Mouse (Mus musculus) frontal cortex, adult 2 months (tissue): Measurements from ENCODE around the gene Gm20538. TPM values are rescaled to one million over a fixed set of nuclear protein-coding genes. Genes with fewer than 3 reads are reported as not detected.

Source experiments
- DNase-seq, 2 experiments: peaks; one replicate each; pipeline ENCODE4 v3.0.0; 2022; ENCODE audit warnings: low spot score in 1 of 2; ENCODE audit errors: extremely low spot score in 1 of 2
- polyA plus RNA-seq: library from polyadenylated mRNA; depleted of rRNA; stranded (reverse); fragments of >200 nt; gene quantifications from 2 replicates; pipeline ENCODE4 v1.2.3, GENCODE M21; 2012

The Gm20538 gene
- polyA plus RNA-seq, 1 experiment = not detected

DNA sequence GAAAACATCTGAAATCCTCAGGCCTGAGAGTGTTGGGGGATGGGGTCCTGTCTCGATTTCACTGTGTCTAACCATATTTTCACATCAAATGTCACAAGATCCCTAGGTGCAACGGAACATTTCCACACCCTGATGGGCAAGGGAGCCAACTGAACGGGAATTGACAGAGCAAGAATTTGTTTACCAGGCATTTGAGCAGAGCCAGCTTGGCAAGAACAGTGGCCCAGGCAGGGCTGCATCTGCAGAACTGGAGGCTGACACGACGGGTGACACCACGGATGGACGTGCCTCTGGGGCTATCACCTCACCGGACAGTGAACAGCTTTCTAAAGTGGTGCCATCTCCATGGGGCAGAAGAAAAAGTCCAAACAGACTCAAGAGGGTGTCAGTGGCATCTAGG, 15.2 kb downstream of the Gm20538 start:
- no peak for DNase-seq

- DNase-seq = no peak
These were observed 17.3 kb downstream of the Gm20538 start for GRCm38 (mm10) chr19:44535376-44535775.

GRCm38 (mm10) chr19:44530018-44530417, 22.6 kb downstream of the Gm20538 start:
- no peak for DNase-seq

GRCm38 (mm10) chr19:44525551-44526205, 27.0 kb downstream of the Gm20538 start:
- DNase-seq = no peak

- DNase-seq = no peak
These were observed 33.5 kb downstream of the Gm20538 start for GRCm38 (mm10) chr19:44519152-44519551.

GRCm38 (mm10) chr19:44517996-44518768, 34.4 kb downstream of the Gm20538 start:
- DNase-seq = no peak

GRCm38 (mm10) chr19:44515769-44516168, 36.9 kb downstream of the Gm20538 start:
- DNase-seq = no peak

DNA sequence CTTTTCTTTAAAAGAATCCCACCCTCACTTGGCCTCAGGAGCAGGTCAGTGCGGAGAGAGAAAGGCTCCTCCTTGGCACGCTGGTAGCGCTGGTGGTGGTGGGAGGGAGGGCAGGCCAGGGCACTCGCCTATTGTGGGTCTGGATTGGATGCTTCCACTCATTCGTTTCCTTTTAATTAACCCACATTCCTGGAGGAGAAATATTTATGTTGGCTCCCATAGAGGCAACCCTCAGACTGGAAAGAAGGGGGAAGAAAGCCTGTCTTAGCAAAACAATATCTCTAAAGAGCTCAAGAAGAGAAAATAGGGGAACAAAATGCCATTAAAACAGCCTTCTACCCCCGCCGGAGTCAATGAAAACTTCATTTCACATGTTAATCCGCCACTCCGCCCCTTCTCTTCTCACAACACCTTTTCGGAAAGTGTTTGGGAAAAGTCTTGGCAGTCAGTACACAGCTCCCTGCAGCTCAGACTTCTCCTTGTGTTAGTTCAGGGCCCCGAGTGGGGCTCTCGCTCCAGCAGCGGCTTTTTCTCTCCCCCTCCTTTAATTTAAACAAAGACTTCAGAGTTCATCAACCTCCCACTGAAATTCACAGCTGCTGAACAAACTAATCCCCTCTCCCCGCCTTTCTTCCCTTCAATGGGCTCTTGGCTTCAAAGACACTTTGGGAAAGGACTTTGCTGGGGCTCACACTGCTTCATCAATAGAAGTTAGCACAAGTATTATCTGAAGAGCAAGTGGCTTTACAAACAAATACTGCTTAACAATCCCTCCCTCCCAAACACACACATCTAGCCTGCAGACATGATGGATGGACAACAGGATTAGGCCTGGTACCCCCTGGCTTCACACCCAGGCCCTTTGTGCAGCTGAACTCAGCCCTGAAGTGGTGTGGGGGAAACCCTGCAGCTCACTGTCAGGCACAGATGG, 37.8 kb downstream of the Gm20538 start:
- no peak for DNase-seq

DNA sequence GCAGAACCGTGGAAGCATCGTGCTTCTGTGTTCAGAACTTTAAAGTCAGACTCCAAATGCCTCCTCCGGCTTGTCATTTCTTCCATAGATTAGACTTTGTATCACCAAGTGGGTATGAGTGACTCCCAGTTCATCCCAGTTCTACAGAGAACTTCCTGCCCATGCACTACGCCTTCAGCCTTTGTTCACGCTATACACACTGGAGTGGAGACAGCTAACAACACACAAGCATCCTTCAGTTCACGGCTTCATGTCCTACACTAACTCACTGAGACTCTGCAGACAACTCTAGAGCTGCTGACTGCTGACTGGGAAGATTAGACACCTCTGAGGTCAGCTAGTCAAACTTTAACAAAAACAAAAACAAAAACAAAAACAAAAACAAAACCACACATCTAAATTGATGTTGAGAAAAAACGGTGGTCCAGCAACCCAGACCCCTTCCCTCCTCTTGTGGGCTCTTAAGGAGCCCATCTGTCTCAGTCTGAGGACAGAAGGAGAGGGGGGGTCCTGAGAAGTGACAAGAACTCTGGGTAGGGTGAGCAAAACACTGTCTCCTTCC, 38.6 kb downstream of the Gm20538 start:
- DNase-seq = no peak

DNA sequence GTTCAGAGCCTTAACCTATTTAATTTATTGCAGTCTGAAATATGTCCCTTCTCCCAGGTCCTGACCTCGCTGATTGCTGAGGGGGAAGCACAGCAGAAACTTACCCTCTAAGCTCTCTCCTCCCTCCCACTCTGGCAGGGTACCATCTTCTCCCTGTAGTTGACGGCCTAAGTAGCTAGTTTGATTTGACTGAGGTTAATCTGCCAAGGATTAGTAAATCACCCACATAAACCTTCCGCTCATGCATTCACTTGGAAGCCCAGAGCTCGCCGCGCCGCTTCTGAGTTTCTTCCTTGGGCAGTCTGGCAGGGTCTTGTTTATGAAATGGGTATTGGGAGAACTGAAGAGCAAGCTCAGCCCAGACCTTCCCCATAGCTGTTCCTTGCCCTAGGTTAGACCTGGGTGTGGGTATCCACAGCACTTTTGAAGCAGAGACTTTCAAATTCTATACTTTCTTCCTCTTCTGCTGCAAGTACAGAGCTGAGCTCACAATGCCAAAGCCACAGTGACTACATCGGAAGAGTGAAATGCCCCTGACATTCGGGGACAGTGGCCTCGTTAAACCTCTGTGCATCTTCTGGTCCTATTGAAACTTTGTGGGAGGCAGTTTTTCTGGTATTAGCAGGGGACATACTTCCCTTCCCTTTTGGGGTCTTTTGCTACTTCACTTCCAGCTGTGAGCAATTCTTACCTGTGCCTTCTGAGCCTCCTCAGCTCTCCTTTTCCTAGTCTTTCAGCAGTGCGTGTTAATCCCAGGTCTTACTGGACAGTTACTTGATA, 39.4 kb downstream of the Gm20538 start:
- no peak for DNase-seq

- no peak for DNase-seq
These were observed 40.0 kb downstream of the Gm20538 start for GRCm38 (mm10) chr19:44512601-44513000.

DNA sequence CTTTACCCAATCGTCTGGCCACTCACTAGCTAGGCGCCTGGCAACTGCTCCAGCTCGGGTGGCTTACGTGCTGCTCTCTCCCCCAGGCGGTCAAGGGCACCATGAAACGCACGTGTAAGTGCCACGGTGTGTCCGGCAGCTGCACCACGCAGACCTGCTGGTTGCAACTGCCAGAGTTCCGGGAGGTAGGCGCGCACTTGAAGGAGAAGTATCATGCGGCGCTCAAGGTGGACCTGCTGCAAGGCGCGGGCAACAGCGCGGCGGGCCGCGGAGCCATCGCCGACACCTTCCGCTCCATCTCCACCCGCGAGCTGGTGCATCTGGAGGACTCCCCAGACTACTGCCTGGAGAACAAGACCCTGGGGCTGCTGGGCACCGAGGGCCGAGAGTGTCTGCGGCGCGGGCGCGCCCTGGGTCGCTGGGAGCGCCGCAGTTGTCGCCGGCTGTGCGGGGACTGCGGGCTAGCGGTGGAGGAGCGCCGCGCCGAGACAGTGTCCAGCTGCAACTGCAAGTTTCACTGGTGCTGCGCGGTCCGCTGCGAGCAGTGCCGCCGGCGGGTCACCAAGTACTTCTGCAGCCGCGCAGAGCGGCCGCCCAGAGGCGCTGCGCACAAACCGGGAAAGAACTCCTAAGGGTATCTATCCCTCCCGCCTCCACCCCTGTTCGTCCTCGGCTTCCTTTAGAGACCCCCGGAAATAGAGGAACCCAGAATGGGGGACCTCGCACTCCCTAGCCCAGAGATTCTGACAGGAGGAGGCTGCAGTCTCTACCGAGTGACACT, 41.0 kb downstream of the Gm20538 start:
- DNase-seq = no peak

DNA sequence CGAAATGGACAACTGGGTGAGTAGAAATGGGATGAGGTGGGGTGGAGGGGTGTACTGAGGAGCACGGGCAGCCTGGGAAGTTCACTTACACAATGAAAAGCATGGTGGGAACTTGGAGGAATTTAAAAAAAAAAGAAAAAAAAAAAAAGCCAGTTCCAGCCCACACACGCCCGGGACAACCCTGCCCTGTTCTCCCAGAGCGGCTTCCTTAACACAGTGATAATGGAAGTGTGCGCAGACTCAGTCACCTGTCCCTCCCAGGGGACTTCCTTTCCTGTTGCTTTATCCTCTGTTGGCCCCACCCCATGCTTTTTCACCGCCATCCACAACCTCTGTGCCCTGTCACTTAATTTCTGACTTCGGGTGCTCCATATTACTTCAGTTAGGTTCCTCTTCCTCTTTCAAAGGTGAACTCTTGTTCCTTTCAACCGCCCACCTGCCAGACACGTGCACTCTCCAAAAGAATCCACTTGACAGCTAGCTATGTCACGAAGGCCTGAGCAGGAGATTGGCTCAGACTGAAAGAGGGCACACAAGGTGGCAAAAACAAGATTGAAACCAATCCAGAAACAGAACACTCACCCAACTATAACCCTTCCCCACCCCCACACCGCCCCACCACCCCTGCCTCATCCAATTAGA, 42.0 kb downstream of the Gm20538 start:
- no peak for DNase-seq

DNA sequence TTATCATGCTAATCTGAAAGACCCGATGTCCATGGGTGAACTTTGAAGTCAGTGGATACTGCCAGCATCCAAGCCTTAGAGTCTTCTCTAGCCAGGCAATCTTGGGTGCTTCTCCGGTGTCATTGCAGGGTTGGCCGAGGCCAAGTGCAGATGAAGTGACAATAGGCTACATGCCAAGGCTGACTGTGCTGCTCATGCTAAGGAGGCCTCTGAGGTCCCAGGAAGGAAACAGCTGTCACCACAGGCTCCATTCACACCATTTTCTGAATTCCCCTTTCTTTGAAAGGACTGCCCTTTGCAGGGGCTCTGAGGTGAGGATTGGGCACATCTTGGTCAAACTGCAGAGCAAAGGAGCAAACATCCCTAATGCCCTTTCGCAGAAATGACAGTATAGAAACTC, 49.9 kb downstream of the Gm20538 start:
- no peak for DNase-seq

DNA sequence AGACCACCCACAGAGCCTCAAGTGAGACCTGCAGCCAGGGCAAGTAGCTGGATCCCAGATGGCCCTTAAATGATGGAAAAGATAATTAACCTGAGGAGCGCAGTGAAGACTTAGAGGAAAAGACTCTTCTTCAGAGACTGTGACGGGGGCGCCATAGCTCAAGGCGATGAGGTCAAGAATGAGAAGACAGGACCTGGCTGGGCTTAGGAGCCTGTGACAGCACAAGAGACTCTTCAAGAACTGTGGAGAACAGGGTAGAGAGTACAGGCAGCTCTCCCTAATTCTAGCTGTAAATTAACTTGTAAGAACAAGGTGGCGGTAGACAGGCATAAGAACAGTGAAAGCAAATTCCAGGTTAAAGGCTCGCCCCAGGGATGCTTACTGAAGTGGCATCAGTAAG, 50.7 kb downstream of the Gm20538 start:
- DNase-seq = no peak

DNA sequence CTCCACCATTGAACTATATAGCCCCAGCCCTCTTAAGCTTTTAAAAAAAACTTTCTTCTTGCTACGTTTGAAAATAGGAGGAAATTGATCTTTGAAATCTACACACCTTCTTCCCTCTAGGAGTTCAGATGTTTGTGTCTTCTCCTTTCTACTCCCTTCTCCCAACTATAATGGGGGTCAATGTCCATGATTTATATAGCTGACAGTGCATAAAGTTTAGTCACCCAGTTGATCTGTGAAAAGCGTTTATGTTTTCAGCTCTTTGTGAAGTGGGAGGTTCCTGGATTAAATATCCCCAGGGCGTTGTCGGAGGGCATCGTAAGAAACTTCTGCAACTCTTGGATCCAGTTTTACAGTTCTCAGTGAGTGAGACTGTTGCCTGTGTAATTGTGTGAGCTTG, 52.4 kb downstream of the Gm20538 start:
- no peak for DNase-seq

DNA sequence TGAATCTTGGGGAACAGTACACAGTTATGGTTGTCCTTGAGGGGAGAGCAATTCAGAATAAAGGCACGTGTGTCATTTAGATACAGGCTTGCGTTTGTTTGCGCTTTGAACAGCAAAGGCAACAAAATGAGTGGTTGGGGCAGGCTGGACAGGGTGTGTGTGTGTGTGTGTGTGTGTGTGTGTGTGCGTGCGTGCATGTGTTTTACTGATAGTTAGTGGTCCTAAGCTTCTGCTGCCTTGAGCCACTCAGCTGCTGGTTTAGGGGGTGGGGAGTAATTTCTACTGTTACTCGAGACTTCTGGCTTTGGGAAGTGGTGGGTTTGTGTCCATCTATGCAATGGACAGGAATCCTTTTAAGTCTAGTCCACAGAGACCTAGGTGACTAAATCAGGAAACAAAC, 53.7 kb downstream of the Gm20538 start:
- no peak for DNase-seq

GRCm38 (mm10) chr19:44496941-44497340, 55.7 kb downstream of the Gm20538 start:
- DNase-seq = no peak

- DNase-seq = no peak
These were observed 56.1 kb downstream of the Gm20538 start for GRCm38 (mm10) chr19:44496511-44496910.
